Mouse (Mus musculus): ENCODE measurements around the gene Fsd1. TPM values are rescaled to one million over a fixed set of nuclear protein-coding genes. Genes with fewer than 3 reads are reported as not detected.
A peak's percentile ranks its signal among the peaks of the same experiment; 100 is the strongest.

The Fsd1 gene
- total and polyA plus RNA-seq, 3 experiments: 0.21 TPM; not detected in 2

- in situ Hi-C loops (cut with MboI; ENCODE audit: low pct_ligation_motif_present, low pct_unique_long_range_greater_than_20kb, low sequenced_read_pairs): no loop called here
Observed at GRCm38 (mm10) chr17:56023386-56023785, 37.1 kb downstream of the Fsd1 start.

GRCm38 (mm10) chr17:56024476-56024875 lies 38.2 kb downstream of the Fsd1 start:
- Histone ChIP-seq H3K27me3 (replicated peaks) (no peaks in the 10 kb centered on the region), H3K27ac (ENCODE audit: insufficient read depth, low read depth) (no peak overlapping the region), H3K4me1 (ENCODE audit: control insufficient read depth in 1 of 2, insufficient read depth in 2 of 2) (peaks cover 36 to 95% of the 10 kb centered on the region in 2 experiments), H3K9me3 (replicated peaks; ENCODE audit: low read length) (no peaks in the 10 kb centered on the region), H3K4me3 (replicated peaks in 1 of 3; ENCODE audit: low read depth in 2 of 3, low read length in 2 of 3, poor library complexity in 1 of 3) (no peak overlapping the region), H3K4me2 (ENCODE audit: insufficient read depth, low read depth, poor library complexity, severe bottlenecking) (no peak overlapping the region), H3K36me3 (replicated peaks in 1 of 2; ENCODE audit: control insufficient read depth in 1 of 2, insufficient read depth in 1 of 2, low read length in 1 of 2) (peaks cover 31 to 88% of the 10 kb centered on the region in 2 experiments), H3K79me2 (replicated peaks; ENCODE audit: control insufficient read depth, extremely low read depth, insufficient read depth, poor library complexity, severe bottlenecking) (peaks cover 35% of the 10 kb centered on the region), H3K9ac (ENCODE audit: insufficient read depth, low read depth) (no peak overlapping the region)
- TF ChIP-seq ZKSCAN1 (IDR thresholded peaks at IDR 0.05; ENCODE audit: borderline replicate concordance, low read depth, low read length): no peak
- TF ChIP-seq MAZ (IDR thresholded peaks at IDR 0.05; ENCODE audit: low read depth, low read length): no peak
- no peak for TF ChIP-seq E2F4 (IDR thresholded peaks at IDR 0.05; ENCODE audit: insufficient replicate concordance, low read depth, low read length)
- 0 out of 2 replicates have a peak, but pooled peaks have one; percentile 20 for TF ChIP-seq ETS1 (conservative IDR thresholded peaks at IDR 0.05; ENCODE audit: low read depth, low read length)
- peak; percentile 21; the same call in 1 of the 2 replicates for TF ChIP-seq EP300 (IDR thresholded peaks at IDR 0.05; ENCODE audit: low read length)
- TF ChIP-seq KAT2A (IDR thresholded peaks at IDR 0.05; ENCODE audit: insufficient replicate concordance, low read length): no peak
- dilution Hi-C loops (cut with MboI; ENCODE audit: extremely low pct_ligation_motif_present, extremely low pct_unique_long_range_greater_than_20kb, low sequenced_read_pairs) (no loop called here), in situ Hi-C loops (cut with MboI; ENCODE audit: low pct_ligation_motif_present, low pct_unique_long_range_greater_than_20kb, low sequenced_read_pairs) (no loop called here)
- DNase-seq (ENCODE audit: extremely low read depth): peak; percentile 46

More at GRCm38 (mm10) chr17:56023386-56023785, 37.1 kb downstream of the Fsd1 start:
- H3K4me1 ChIP-seq (ENCODE audit: control insufficient read depth in 1 of 2, insufficient read depth in 2 of 2): peaks cover 36 to 87% of the 10 kb centered on the region in 2 experiments
- no peak overlapping the region for H3K4me3 ChIP-seq (replicated peaks in 1 of 3; ENCODE audit: low read depth in 2 of 3, low read length in 2 of 3, poor library complexity in 1 of 3)
- no peak for TF ChIP-seq TCF12 (IDR thresholded peaks at IDR 0.05; ENCODE audit: low read depth, low read length)
- no peak for TF ChIP-seq ELF1 (IDR thresholded peaks at IDR 0.05; ENCODE audit: low read depth, low read length)
- TF ChIP-seq MEF2A (IDR thresholded peaks at IDR 0.05; ENCODE audit: borderline replicate concordance, low read depth, low read length): no peak
- TF ChIP-seq UBTF (IDR thresholded peaks at IDR 0.05; ENCODE audit: low read depth, low read length): no peak
- no peak for TF ChIP-seq E2F4 (IDR thresholded peaks at IDR 0.05; ENCODE audit: insufficient replicate concordance, low read depth, low read length)
- TF ChIP-seq MYC (IDR thresholded peaks at IDR 0.05; ENCODE audit: low read depth, low read length): no peak
- no peak for TF ChIP-seq PAX5 (IDR thresholded peaks at IDR 0.05; ENCODE audit: low read length)
- no peak for TF ChIP-seq ZNF384 (IDR thresholded peaks at IDR 0.05; ENCODE audit: low read depth, low read length)
- TF ChIP-seq SIN3A (IDR thresholded peaks at IDR 0.05; ENCODE audit: low read length): no peak
- no peak for TF ChIP-seq BHLHE40 (IDR thresholded peaks at IDR 0.05; ENCODE audit: low read depth, low read length)
- H3K27ac ChIP-seq (ENCODE audit: insufficient read depth, low read depth): peak overlapping the region; percentile 24; the same call in 1 of the 2 replicates
- DNase-seq (ENCODE audit: extremely low read depth): no peak
- peaks cover 25% of the 10 kb centered on the region for H3K79me2 ChIP-seq (replicated peaks; ENCODE audit: control insufficient read depth, extremely low read depth, insufficient read depth, poor library complexity, severe bottlenecking)
- H3K9me3 ChIP-seq (replicated peaks; ENCODE audit: low read length): no peaks in the 10 kb centered on the region
- H3K36me3 ChIP-seq (replicated peaks in 1 of 2; ENCODE audit: control insufficient read depth in 1 of 2, insufficient read depth in 1 of 2, low read length in 1 of 2): peaks cover 31 to 88% of the 10 kb centered on the region in 2 experiments
- no peak overlapping the region for H3K9ac ChIP-seq (ENCODE audit: insufficient read depth, low read depth)
- H3K4me2 ChIP-seq (ENCODE audit: insufficient read depth, low read depth, poor library complexity, severe bottlenecking): no peak overlapping the region
- no peaks in the 10 kb centered on the region for H3K27me3 ChIP-seq (replicated peaks)
- dilution Hi-C loops (cut with MboI; ENCODE audit: extremely low pct_ligation_motif_present, extremely low pct_unique_long_range_greater_than_20kb, low sequenced_read_pairs): no loop called here

Data from CH12.LX (cell line).